Mouse (Mus musculus) forebrain, postnatal 0 days (tissue): Measurements from ENCODE around the gene Gm8764. TPM values are rescaled to one million over a fixed set of nuclear protein-coding genes. Genes with fewer than 3 reads are reported as not detected.
"Not testable (repeated sequence)": the region's sequence is repeated elsewhere in the genome, so short reads cannot be mapped to it uniquely, and the experiment has no call there.

Experiments
- ATAC-seq: fragments of 200-750 bp; cut with Nextera tagmentation; 2 replicates; pipeline ENCODE4 v1.8.0; 2017; ENCODE audit warnings: mild to moderate bottlenecking, moderate library complexity
- DNase-seq: peaks from one replicate; pipeline ENCODE4 v3.0.0-alpha.2; 2015
- H3K27ac ChIP-seq: fragments of 300-500 bp; sonication (generic); 2 replicates; pipeline ENCODE4 v1.5.1; 2014; ENCODE audit warnings: low read depth, mild to moderate bottlenecking, antibody characterized with exemption, low read length, moderate library complexity, mixed read lengths
- H3K27me3 ChIP-seq: fragments of 300-500 bp; sonication (generic); 2 replicates; pipeline ENCODE4 v1.6.1; 2014; ENCODE audit warnings: mild to moderate bottlenecking, low read length, mixed read lengths; ENCODE audit not compliant: insufficient read depth
- H3K36me3 ChIP-seq: fragments of 300-500 bp; sonication (generic); 2 replicates; pipeline ENCODE4 v1.6.1; 2014; ENCODE audit warnings: mild to moderate bottlenecking, moderate library complexity; ENCODE audit not compliant: insufficient read depth
- H3K4me1 ChIP-seq: fragments of 300-500 bp; sonication (generic); 2 replicates; pipeline ENCODE4 v1.6.1; 2014; ENCODE audit warnings: antibody characterized with exemption; ENCODE audit not compliant: insufficient read depth
- H3K4me2 ChIP-seq: fragments of 300-500 bp; sonication (generic); 2 replicates; pipeline ENCODE4 v1.6.1; 2014; ENCODE audit warnings: low read depth, mild to moderate bottlenecking, moderate library complexity
- H3K4me3 ChIP-seq: fragments of 300-500 bp; sonication (generic); 2 replicates; pipeline ENCODE4 v1.5.1; 2014; ENCODE audit warnings: low read depth, low read length, mixed read lengths
- H3K9ac ChIP-seq: fragments of 300-500 bp; sonication (generic); 2 replicates; pipeline ENCODE4 v1.6.1; 2014; ENCODE audit warnings: mild to moderate bottlenecking
- H3K9me3 ChIP-seq: fragments of 300-500 bp; sonication (generic); 2 replicates; pipeline ENCODE4 v1.6.1; 2016; ENCODE audit warnings: low read length
- CTCF ChIP-seq: sonication (generic); IDR thresholded peaks from 2 replicates; pipeline ENCODE4 v1.5.1; 2016; ENCODE audit warnings: antibody characterized with exemption, control low read depth, low read depth
- WGBS: fragments of 180-500 bp; shearing (Covaris S2); extraction: QIAGEN DNeasy Blood & Tissue Kit; methylation state at CpG from one replicate; pipeline ENCODE4 v1.1.7; 2014; 5-methylcytosine and 5-hydroxymethylcytosine counted together
- polyA plus RNA-seq: library from polyadenylated mRNA; unstranded; fragments of >200 nt; fragmentation: Nextera tagmentation; extraction: Ambion mirVana; gene quantifications from 2 replicates; pipeline ENCODE4 v1.2.1, GENCODE M21; 2015
- total RNA-seq: library from RNA; depleted of rRNA; stranded (reverse); fragments of >200 nt; gene quantifications from 2 replicates; pipeline ENCODE4 v1.2.3, GENCODE M21; 2014; rRNA removed

Gene Gm8764
- not detected in 2 replicates for total RNA-seq
- not detected in 2 replicates for polyA plus RNA-seq

DNA sequence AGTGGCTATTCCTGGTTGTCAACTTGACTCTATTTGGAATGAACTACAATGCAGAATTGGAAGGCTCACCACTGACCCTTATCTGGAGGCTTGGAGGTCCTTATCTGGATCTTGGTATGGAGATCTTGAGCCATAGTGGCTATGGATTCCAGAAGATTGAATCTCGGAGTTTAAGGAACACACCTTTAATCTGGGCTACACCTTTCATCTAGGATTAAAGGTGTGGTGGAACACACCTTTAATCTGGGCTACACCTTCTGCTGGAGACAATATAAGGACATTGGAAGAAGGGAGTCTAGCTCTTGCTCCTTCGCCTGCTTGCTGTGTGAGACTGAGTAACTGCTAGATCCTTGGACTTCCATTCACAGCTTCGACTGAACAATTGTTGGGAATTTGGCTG lies at the start of gene Gm8764:
Gene Gm8764 (plus strand): TSS at position 301 of the 400 bp plus-strand sequence.
- H3K27ac ChIP-seq, H3K27me3 ChIP-seq, H3K36me3 ChIP-seq, ATAC-seq, H3K9me3 ChIP-seq, H3K4me3 ChIP-seq, H3K9ac ChIP-seq, H3K4me1 ChIP-seq, H3K4me2 ChIP-seq, DNase-seq: not testable (repeated sequence)
- WGBS = no CpG with 5 or more reads among the region's 3 CpGs

DNA sequence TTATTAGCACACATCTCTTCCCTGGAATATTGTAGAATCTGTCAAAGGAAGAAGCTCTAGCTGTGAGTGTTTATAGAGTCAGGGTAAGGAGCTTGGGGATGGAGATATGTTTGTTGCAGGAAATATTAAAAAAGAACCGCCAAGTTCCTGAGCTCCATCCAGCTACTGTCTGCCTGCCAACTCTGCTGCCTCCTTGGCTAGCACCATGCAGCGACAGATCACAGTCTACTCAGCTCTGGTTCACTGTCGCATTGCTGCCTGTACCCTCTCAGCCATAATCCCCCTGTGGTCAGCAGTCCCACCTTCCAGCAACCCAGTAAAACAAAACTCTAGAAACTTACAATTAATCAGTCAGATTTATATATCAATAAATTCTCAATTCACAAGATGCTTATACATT lies 49.8 kb upstream of the Gm8764 start:
- 61% methylated on average over 3 of the region's 3 CpGs for WGBS
- DNase-seq (no peak), ATAC-seq (no peak)
- Histone ChIP-seq H3K4me2 (no peak overlapping the region), H3K9ac (no peak overlapping the region), H3K27me3 (no peaks in the 10 kb centered on the region), H3K36me3 (no peaks in the 10 kb centered on the region), H3K9me3 (no peaks in the 10 kb centered on the region), H3K27ac (no peak overlapping the region), H3K4me1 (no peaks in the 10 kb centered on the region), H3K4me3 (no peak overlapping the region)
- TF ChIP-seq CTCF = no peak

DNA sequence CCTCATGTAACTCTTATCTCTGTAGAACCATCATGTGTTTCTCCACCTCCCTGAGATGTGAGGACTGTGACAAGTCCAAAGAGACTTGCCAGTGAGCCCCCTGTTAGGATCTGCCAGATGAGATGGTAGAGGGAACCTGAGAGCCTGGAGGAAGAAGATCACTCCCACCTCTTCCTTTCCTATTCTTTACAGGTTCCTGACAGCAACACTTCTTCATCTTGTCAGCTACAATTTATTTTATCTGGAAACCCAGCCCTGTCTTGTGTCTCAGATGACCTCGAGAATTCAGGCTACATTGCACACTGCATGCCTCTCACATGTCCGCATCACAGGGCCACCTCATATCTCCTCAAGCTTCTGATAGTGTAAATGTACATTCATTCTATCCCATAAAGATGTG lies 41.5 kb upstream of the Gm8764 start:
- Histone ChIP-seq H3K4me1 (no peaks in the 10 kb centered on the region), H3K27ac (no peak overlapping the region), H3K4me3 (no peak overlapping the region), H3K36me3 (no peaks in the 10 kb centered on the region), H3K27me3 (no peaks in the 10 kb centered on the region), H3K9ac (no peak overlapping the region), H3K9me3 (no peaks in the 10 kb centered on the region), H3K4me2 (no peak overlapping the region)
- DNase-seq (no peak), ATAC-seq (no peak)
- 85% methylated on average over 2 of the region's 2 CpGs for WGBS
- TF ChIP-seq CTCF = no peak

DNA sequence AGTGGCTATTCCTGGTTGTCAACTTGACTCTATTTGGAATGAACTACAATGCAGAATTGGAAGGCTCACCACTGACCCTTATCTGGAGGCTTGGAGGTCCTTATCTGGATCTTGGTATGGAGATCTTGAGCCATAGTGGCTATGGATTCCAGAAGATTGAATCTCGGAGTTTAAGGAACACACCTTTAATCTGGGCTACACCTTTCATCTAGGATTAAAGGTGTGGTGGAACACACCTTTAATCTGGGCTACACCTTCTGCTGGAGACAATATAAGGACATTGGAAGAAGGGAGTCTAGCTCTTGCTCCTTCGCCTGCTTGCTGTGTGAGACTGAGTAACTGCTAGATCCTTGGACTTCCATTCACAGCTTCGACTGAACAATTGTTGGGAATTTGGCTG lies 17.1 kb upstream of the Gm8764 start, which contains the start of gene Gm21293:
Gene Gm21293 (plus strand): TSS at position 301 of the 400 bp plus-strand sequence.
- no CpG with 5 or more reads among the region's 3 CpGs for WGBS
- not testable (repeated sequence) for H3K9ac ChIP-seq

DNA sequence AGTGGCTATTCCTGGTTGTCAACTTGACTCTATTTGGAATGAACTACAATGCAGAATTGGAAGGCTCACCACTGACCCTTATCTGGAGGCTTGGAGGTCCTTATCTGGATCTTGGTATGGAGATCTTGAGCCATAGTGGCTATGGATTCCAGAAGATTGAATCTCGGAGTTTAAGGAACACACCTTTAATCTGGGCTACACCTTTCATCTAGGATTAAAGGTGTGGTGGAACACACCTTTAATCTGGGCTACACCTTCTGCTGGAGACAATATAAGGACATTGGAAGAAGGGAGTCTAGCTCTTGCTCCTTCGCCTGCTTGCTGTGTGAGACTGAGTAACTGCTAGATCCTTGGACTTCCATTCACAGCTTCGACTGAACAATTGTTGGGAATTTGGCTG lies 8.6 kb upstream of the Gm8764 start, which contains the start of gene Gm6763:
Gene Gm6763 (plus strand): TSS at position 301 of the 400 bp plus-strand sequence.
- WGBS = no CpG with 5 or more reads among the region's 3 CpGs
- H3K4me1 ChIP-seq, DNase-seq, ATAC-seq, H3K27me3 ChIP-seq, H3K4me3 ChIP-seq, H3K9me3 ChIP-seq, H3K4me2 ChIP-seq, H3K27ac ChIP-seq, H3K36me3 ChIP-seq, H3K9ac ChIP-seq: not testable (repeated sequence)

More for the DNA sequence above, 17.1 kb upstream of the Gm8764 start, which contains the start of gene Gm21293:
- H3K27me3 ChIP-seq, H3K27ac ChIP-seq, H3K4me2 ChIP-seq, H3K4me1 ChIP-seq, H3K36me3 ChIP-seq, ATAC-seq, H3K9me3 ChIP-seq, DNase-seq, H3K4me3 ChIP-seq: not testable (repeated sequence)

DNA sequence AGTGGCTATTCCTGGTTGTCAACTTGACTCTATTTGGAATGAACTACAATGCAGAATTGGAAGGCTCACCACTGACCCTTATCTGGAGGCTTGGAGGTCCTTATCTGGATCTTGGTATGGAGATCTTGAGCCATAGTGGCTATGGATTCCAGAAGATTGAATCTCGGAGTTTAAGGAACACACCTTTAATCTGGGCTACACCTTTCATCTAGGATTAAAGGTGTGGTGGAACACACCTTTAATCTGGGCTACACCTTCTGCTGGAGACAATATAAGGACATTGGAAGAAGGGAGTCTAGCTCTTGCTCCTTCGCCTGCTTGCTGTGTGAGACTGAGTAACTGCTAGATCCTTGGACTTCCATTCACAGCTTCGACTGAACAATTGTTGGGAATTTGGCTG lies 8.4 kb downstream of the Gm8764 start, which contains the start of gene Gm21304:
Gene Gm21304 (plus strand): TSS at position 301 of the 400 bp plus-strand sequence.
- not testable (repeated sequence) for H3K4me1 ChIP-seq, H3K27ac ChIP-seq, H3K9me3 ChIP-seq, ATAC-seq, H3K9ac ChIP-seq, H3K4me2 ChIP-seq, DNase-seq, H3K27me3 ChIP-seq, H3K4me3 ChIP-seq, H3K36me3 ChIP-seq
- no CpG with 5 or more reads among the region's 3 CpGs for WGBS

DNA sequence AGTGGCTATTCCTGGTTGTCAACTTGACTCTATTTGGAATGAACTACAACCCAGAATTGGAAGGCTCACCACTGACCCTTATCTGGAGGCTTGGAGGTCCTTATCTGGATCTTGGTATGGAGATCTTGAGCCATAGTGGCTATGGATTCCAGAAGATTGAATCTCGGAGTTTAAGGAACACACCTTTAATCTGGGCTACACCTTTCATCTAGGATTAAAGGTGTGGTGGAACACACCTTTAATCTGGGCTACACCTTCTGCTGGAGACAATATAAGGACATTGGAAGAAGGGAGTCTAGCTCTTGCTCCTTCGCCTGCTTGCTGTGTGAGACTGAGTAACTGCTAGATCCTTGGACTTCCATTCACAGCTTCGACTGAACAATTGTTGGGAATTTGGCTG lies 16.9 kb downstream of the Gm8764 start, which contains the start of gene Gm21312:
Gene Gm21312 (plus strand): TSS at position 301 of the 400 bp plus-strand sequence.
- H3K4me1 ChIP-seq, H3K9ac ChIP-seq, DNase-seq, H3K4me2 ChIP-seq, H3K4me3 ChIP-seq, H3K27ac ChIP-seq, ATAC-seq, H3K9me3 ChIP-seq, H3K36me3 ChIP-seq, H3K27me3 ChIP-seq: not testable (repeated sequence)
- WGBS = no CpG with 5 or more reads among the region's 3 CpGs

DNA sequence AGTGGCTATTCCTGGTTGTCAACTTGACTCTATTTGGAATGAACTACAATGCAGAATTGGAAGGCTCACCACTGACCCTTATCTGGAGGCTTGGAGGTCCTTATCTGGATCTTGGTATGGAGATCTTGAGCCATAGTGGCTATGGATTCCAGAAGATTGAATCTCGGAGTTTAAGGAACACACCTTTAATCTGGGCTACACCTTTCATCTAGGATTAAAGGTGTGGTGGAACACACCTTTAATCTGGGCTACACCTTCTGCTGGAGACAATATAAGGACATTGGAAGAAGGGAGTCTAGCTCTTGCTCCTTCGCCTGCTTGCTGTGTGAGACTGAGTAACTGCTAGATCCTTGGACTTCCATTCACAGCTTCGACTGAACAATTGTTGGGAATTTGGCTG lies 25.4 kb downstream of the Gm8764 start, which contains the start of gene Gm20765:
Gene Gm20765 (plus strand): TSS at position 301 of the 400 bp plus-strand sequence.
- H3K36me3 ChIP-seq, ATAC-seq, H3K27me3 ChIP-seq, H3K9me3 ChIP-seq, H3K4me2 ChIP-seq, H3K9ac ChIP-seq, H3K4me1 ChIP-seq, H3K4me3 ChIP-seq, DNase-seq, H3K27ac ChIP-seq: not testable (repeated sequence)
- no CpG with 5 or more reads among the region's 3 CpGs for WGBS

DNA sequence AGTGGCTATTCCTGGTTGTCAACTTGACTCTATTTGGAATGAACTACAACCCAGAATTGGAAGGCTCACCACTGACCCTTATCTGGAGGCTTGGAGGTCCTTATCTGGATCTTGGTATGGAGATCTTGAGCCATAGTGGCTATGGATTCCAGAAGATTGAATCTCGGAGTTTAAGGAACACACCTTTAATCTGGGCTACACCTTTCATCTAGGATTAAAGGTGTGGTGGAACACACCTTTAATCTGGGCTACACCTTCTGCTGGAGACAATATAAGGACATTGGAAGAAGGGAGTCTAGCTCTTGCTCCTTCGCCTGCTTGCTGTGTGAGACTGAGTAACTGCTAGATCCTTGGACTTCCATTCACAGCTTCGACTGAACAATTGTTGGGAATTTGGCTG lies 33.9 kb downstream of the Gm8764 start, which contains the start of gene Gm4340:
Gene Gm4340 (plus strand): TSS at position 301 of the 400 bp plus-strand sequence.
- not testable (repeated sequence) for H3K4me2 ChIP-seq, DNase-seq, H3K9ac ChIP-seq, H3K4me3 ChIP-seq, H3K36me3 ChIP-seq, H3K4me1 ChIP-seq, ATAC-seq, H3K27me3 ChIP-seq, H3K9me3 ChIP-seq, H3K27ac ChIP-seq
- WGBS = no CpG with 5 or more reads among the region's 3 CpGs
